Mouse (Mus musculus) inflammation-experienced regulatory T-cells, adult 6 months (primary cell): Measurements from ENCODE around the gene Slc4a2. TPM values are rescaled to one million over a fixed set of nuclear protein-coding genes. Genes with fewer than 3 reads are reported as not detected.

Experiments
- ATAC-seq: one replicate; pipeline ENCODE4 v1.8.0; 2017
- polyA plus RNA-seq, 3 experiments: library from polyadenylated mRNA; unstranded; fragments of 100-300 nt; shearing (Covaris generic); gene quantifications; one replicate each; pipeline ENCODE4 v1.2.1; 2017

Gene Slc4a2
- polyA plus RNA-seq, 3 experiments from 2014 or later, result 11.4 to 17.1 (median 12.4) TPM

GRCm38 (mm10) chr5:24426556-24427284 is 3.1 kb downstream of the Slc4a2 start:
- no peak for ATAC-seq

- no peak for ATAC-seq
Measured at GRCm38 (mm10) chr5:24427285-24427633, 3.6 kb downstream of the Slc4a2 start.

DNA sequence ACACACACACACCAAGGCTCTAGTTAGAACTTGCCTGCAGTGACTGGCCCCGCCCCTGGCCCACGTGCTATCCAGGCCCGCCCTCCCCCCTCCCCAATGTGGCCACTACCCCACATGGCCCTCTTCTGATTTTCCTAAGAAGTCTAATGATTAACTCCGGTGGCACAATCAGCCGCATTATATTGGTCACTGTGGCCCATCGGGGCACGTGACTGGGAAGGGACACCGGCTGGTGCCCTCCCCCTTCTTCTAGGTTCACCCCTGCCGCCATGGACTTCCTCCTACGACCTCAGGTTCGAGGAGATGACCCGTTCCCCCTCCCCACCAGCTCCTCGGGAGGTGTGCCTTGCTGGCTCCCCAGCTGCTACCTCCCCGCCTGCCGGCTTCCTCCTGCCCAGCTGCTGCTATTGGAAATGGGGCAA is 4.4 kb downstream of the Slc4a2 start:
- ATAC-seq, result no peak

GRCm38 (mm10) chr5:24428596-24428995 is 5.0 kb downstream of the Slc4a2 start:
- no peak for ATAC-seq

GRCm38 (mm10) chr5:24433993-24434392 is 10.4 kb downstream of the Slc4a2 start:
- no peak for ATAC-seq

DNA sequence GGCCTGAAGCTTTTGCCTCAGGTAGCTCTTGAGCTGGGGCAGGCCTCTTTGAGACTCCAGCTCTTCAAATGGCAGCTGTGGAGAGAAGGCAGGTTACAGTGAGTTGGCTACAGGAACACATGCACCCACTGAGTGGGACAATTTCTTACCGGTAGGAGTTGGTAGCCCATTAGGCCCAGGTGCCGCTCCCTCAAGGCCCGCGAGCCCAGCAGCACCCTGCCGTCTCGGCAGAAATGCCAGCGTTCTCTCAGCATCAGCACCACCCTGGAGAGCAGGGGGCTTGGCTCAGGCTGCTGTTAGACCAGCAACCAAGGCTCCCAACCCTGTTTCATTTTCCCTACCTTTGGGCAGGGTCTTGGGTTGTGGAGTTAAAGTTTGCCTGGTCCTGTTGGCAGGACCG is 17.6 kb downstream of the Slc4a2 start:
- ATAC-seq, result no peak

- no peak for ATAC-seq
Measured at GRCm38 (mm10) chr5:24442029-24442428, 18.4 kb downstream of the Slc4a2 start.

GRCm38 (mm10) chr5:24443204-24443603 is 19.6 kb downstream of the Slc4a2 start:
- ATAC-seq, result no peak

DNA sequence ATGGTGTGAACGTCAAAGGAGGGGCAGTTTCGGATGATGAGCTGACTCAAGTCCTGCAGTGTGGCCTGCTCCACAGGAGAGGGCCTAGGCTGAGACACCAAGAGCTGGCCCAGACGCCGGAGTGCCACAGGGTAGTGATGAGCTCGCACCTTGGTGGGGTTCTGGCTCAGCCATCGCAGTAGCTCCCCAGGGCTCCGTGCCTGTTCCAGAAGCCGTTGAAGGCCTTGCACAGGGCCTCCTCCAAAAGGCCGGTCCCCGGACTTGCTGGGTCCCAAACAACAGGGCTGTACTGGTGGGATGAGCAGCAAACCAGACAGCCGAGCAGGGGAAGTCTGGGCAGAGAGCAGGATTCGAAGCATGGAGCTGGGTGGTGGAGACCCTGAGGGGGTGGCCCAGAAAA is 20.3 kb downstream of the Slc4a2 start:
- ATAC-seq, result no peak

- peak; percentile 74 for ATAC-seq
Measured at GRCm38 (mm10) chr5:24444746-24445427, 21.2 kb downstream of the Slc4a2 start, which contains the start of gene Fastk. Gene Fastk, minus strand, starts transcription at chr5:24445287.

GRCm38 (mm10) chr5:24445428-24446080 is 21.9 kb downstream of the Slc4a2 start:
- ATAC-seq, result no peak

DNA sequence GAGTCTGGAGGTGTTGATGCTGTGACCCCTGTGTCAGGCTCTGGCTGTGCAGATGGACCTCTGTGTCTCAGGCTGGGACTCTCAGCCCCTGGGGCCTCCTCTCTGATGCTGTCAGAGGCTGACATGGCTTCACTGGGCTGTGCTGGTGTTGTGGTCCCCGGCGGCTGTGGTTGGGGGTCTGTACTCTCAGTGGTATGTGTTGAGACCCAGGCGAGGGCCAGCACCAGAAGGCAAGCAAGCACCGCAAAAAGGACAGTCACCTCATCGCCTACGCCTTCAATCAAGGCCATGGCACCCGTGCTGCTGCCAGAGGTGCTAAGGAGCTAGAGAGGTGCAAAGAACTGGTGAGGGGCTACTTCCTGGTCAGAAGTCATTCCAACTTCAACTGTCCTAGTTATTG is 23.0 kb downstream of the Slc4a2 start:
- ATAC-seq, result no peak

GRCm38 (mm10) chr5:24447624-24448298 is 24.1 kb downstream of the Slc4a2 start, which contains the start of gene Tmub1:
Gene Tmub1, minus strand, starts transcription at chr5:24447854.
- ATAC-seq, result peak; percentile 68

GRCm38 (mm10) chr5:24451264-24452029 is 27.8 kb downstream of the Slc4a2 start:
- peak; percentile 71 for ATAC-seq

DNA sequence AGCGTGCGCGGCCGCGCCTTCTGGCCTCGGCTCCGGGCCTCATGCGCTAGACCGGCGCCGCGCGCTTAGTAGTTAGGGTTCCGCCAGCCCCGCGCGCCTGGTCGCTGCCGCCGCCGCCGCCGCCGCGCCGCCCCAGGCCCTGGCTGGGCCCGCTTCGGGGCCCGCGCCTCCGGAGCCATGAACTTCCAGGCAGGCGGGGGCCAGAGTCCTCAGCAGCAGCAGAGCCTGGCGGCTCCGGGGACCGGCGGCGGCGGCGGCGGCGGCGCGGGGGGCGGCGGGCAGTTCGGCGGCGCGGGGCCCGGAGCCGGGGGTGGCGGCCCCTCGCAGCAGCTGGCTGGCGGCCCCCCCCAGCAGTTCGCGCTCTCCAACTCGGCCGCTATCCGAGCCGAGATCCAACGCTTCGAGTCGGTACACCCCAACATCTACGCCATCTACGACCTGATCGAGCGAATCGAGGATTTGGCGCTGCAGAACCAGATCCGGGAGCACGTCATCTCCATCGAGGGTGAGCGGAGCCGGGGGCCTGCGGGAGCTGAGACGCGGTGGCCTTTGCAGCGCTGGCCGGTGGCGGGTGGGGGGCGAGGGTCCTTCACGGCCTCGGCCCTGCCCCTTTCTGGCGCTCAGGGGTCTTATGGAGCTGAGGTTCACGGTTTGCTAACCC is 28.5 kb downstream of the Slc4a2 start, which contains the start of gene Agap3:
Gene Agap3, plus strand, starts transcription at position 148 of the 661 bp plus-strand sequence.
- no peak for ATAC-seq

- peak; percentile 4 for ATAC-seq
Measured at GRCm38 (mm10) chr5:24452691-24453233, 29.1 kb downstream of the Slc4a2 start.

DNA sequence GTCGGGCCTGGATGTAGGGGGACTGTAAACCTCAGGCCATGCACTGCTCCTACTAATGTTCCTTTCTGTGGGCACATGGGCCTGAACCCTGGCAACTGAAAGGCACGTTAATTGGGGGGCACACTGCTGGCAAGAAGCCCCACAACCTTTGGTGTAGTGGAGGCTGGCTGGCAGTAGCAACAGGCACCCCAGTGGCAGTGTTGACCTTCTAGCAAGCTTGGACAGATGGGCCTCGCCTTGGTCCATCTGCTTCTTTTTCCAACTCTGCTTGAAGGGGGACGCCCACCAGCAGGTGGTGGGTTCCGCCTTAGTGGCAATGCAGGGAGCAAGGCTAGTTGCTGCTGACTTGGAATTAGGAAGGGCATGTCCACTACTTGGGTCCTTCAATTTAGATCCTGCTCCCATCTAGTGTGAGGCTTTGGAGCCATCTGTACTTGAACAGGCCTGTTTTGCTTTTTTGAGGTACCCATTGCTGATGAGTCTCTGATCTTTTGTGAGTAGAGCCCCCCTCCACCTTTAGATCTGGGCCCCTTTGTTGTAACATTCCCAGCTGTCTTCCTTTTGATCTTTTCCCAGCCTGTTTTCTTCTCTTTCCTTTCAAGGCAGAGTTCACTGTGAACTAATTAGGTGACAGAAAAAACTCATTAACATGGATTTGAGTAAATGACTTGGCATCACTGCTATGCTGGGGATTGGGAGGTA is 29.8 kb downstream of the Slc4a2 start:
- no peak for ATAC-seq

DNA sequence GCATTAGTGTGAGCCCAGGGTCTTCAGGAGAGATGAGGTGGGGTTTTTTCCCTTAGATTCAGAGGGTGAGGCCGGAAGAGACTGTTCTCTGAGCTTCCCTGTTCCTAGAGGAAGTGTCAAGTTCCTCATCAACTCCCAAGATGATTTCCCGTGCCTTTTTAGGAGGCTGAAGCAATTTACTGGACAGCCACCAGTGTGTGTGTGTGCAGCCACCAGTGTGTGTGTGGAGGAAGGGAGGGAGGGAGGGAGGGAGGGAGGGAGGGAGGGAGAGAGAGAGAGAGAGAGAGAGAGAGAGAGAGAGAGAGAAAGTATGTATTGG is 30.3 kb downstream of the Slc4a2 start:
- ATAC-seq, result no peak

DNA sequence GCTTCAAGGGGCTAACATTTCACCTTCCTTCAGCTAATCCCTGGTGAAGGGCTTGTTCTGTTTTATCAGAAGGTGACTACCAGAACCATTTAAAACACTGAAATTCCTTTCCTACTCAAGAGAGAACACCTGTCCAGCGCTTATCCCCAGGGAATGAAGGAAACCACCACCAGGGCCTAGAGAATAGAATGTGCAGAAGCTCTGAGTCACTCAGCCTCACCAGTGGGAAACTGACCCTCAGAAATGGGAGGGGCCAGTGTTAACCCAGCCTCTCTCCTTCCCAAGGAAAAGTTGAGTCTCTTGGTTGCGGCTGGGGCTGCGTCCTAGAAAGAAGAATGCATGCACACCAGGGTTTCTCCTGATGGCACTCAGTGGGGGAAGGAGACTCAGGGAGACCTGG is 31.4 kb downstream of the Slc4a2 start:
- ATAC-seq, result no peak

GRCm38 (mm10) chr5:24455613-24456012 is 32.0 kb downstream of the Slc4a2 start:
- no peak for ATAC-seq

- no peak for ATAC-seq
Measured at GRCm38 (mm10) chr5:24466762-24467161, 43.1 kb downstream of the Slc4a2 start.
